Mouse (Mus musculus) left cerebral cortex, adult 2 months (tissue): Measurements from ENCODE around the gene Col4a2. TPM values are rescaled to one million over a fixed set of nuclear protein-coding genes. Genes with fewer than 3 reads are reported as not detected.
A peak's percentile ranks its signal among the peaks of the same experiment; 100 is the strongest.
"Not testable (repeated sequence)": the region's sequence is repeated elsewhere in the genome, so short reads cannot be mapped to it uniquely, and the experiment has no call there.

ENCODE experiments used
- DNase-seq, 2 experiments: peaks; one replicate each; pipeline ENCODE4 v3.0.0; 2021 to 2022; ENCODE audit warnings: low spot score in 2 of 2, mixed read lengths in 1 of 2; ENCODE audit errors: extremely low spot score in 1 of 2
- H3K27ac ChIP-seq: fragments of 200-600 bp; 2 replicates; pipeline ENCODE4 v1.8.1; 2022
- H3K4me3 ChIP-seq: fragments of 200-600 bp; 2 replicates; pipeline ENCODE4 v1.8.1; 2022
- CTCF ChIP-seq: fragments of 200-600 bp; IDR thresholded peaks from 2 replicates; pipeline ENCODE4 v1.8.1; 2022; ENCODE audit warnings: antibody characterized with exemption, mild to moderate bottlenecking, moderate library complexity
- intact Hi-C: fragments of 180-260 bp; cut with DNase I; formaldehyde crosslinking; loops from one replicate; pipeline ENCODE4 v1.15.1; 2025
- total RNA-seq, 2 experiments: library from RNA; stranded (reverse); gene quantifications; 2 replicates each; pipeline ENCODE4 v1.2.3; 2021

Col4a2 gene
- total RNA-seq, 2 experiments from 2014 or later, result 57.1 to 60.9 TPM

GRCm38 (mm10) chr8:11477811-11478761 is 165.5 kb downstream of the Col4a2 start, which contains the start of gene Rab20:
Gene Rab20, minus strand, starts transcription at chr8:11478710.
- no peak within 1 kb of the TSS for H3K27ac ChIP-seq
- peak in 1 of 2 experiments; percentile 20 for DNase-seq
- intact Hi-C loops, result no loop called here
- no peak for TF ChIP-seq CTCF
- peak within 1 kb of the TSS; percentile 43 for H3K4me3 ChIP-seq

- Histone ChIP-seq H3K27ac (no peak overlapping the region), H3K4me3 (no peak overlapping the region; the same call in 1 of the 2 replicates)
- no peak for TF ChIP-seq CTCF
- no peak for DNase-seq
- intact Hi-C loops, result no loop called here
These were observed 166.4 kb downstream of the Col4a2 start for GRCm38 (mm10) chr8:11478807-11479527.

GRCm38 (mm10) chr8:11479591-11479990 is 167.0 kb downstream of the Col4a2 start:
- intact Hi-C loops, result no loop called here
- DNase-seq, result no peak
- Histone ChIP-seq H3K4me3 (no peak overlapping the region), H3K27ac (no peak overlapping the region)
- TF ChIP-seq CTCF, result no peak

GRCm38 (mm10) chr8:11481876-11482275 is 169.3 kb downstream of the Col4a2 start:
- no peak for DNase-seq
- intact Hi-C loops, result no loop called here
- no peak overlapping the region for H3K4me3 ChIP-seq
- TF ChIP-seq CTCF, result no peak
- H3K27ac ChIP-seq, result no peak overlapping the region

- intact Hi-C loops, result no loop called here
- no peak for DNase-seq
- Histone ChIP-seq H3K27ac (no peak overlapping the region), H3K4me3 (no peak overlapping the region)
- TF ChIP-seq CTCF, result no peak
These were observed 169.9 kb downstream of the Col4a2 start for GRCm38 (mm10) chr8:11482537-11482936.

GRCm38 (mm10) chr8:11486142-11486541 is 173.5 kb downstream of the Col4a2 start:
- Histone ChIP-seq H3K4me3 (no peak overlapping the region), H3K27ac (no peak overlapping the region)
- TF ChIP-seq CTCF, result peak; percentile 94
- intact Hi-C loops, result loop anchor here (1.0 to 2.0 kb wide), 3 partner anchors 36 to 231 kb away; no protein-coding TSS in a partner anchor
- peak; percentile 60 to 68 for DNase-seq

- TF ChIP-seq CTCF, result no peak
- H3K4me3 ChIP-seq, result no peak overlapping the region
- no peak for DNase-seq
- H3K27ac ChIP-seq, result no peak overlapping the region
- intact Hi-C loops, result loop anchor here (2.0 kb wide), 2 partner anchors 56 to 232 kb away; no protein-coding TSS in a partner anchor
These were observed 174.6 kb downstream of the Col4a2 start for GRCm38 (mm10) chr8:11487229-11487628.

- intact Hi-C loops, DNase-seq, H3K4me3 ChIP-seq, H3K27ac ChIP-seq: not testable (repeated sequence)
These were observed 179.7 kb downstream of the Col4a2 start for GRCm38 (mm10) chr8:11492340-11492739.

GRCm38 (mm10) chr8:11497017-11497990 is 184.7 kb downstream of the Col4a2 start, which contains the start of gene Naxd:
Gene Naxd, plus strand, starts transcription at chr8:11497506.
- TF ChIP-seq CTCF, result no peak; the same call in none of the 2 replicates
- Histone ChIP-seq H3K4me3 (peak within 1 kb of the TSS; percentile 82), H3K27ac (peak within 1 kb of the TSS; percentile 90)
- DNase-seq, result peak; percentile 91 to 92
- intact Hi-C loops, result loop anchor here (5.0 kb wide), 2 partner anchors 60 to 105 kb away; partner anchors contain the start of gene Ing1

- DNase-seq, result no peak
- intact Hi-C loops, result loop anchor here (5.0 kb wide), 2 partner anchors 59 to 104 kb away; partner anchors contain the start of gene Ing1
- Histone ChIP-seq H3K27ac (no peak overlapping the region), H3K4me3 (peak overlapping the region; percentile 82)
- TF ChIP-seq CTCF, result no peak
These were observed 185.7 kb downstream of the Col4a2 start for GRCm38 (mm10) chr8:11498281-11498680.

Other genes with a start within 250 kb of the Col4a2 start
- gene Col4a1, start within 50 bp of the Col4a2 start, total RNA-seq, result 10 to 100 TPM; 55.4 to 66.2 TPM
- gene Rab20, start 165.9 kb downstream of the Col4a2 start, total RNA-seq, result under 1 TPM in 1 of 2 experiments, not detected in 1; 0.25 TPM
- gene Naxd, start 184.7 kb downstream of the Col4a2 start, total RNA-seq, result 10 to 100 TPM; 52.8 to 54.6 TPM
- 10 to 100 TPM; 20.5 to 22.4 TPM for gene Cars2, start 238.0 kb downstream of the Col4a2 start, total RNA-seq
- gene Ing1, start 242.8 kb downstream of the Col4a2 start, total RNA-seq, result 10 to 100 TPM; 51.5 to 66.0 TPM